Mouse (Mus musculus) MEL (cell line): ENCODE measurements at regions not wholly inside any gene's neighbourhood (a gene's known extent, or its start where the extent isn't known, plus 50 kb on each side); places are given as distances from the start of the nearest gene placed in this dataset.

ENCODE experiments used
- DNase-seq: peaks from one replicate; pipeline ENCODE4 v3.0.0; 2011; ENCODE audit warnings: low read depth, low spot score
- H3K27ac ChIP-seq: 2 replicates; pipeline ENCODE4 v1.5.1; 2012; ENCODE audit warnings: low read depth, mild to moderate bottlenecking, control low read depth, low read length, moderate library complexity; ENCODE audit not compliant: control insufficient read depth
- H3K27me3 ChIP-seq, 2 experiments: fragments of 150-350 bp in 1 of 2; sonication (generic) in 1 of 2; 2 replicates each; pipeline ENCODE4 v1.6.1; 2012; ENCODE audit warnings: low read length in 2 of 2, mild to moderate bottlenecking in 2 of 2, improper control_type of control experiment in 1 of 2, moderate library complexity in 1 of 2; ENCODE audit not compliant: insufficient read depth in 2 of 2, control insufficient read depth in 1 of 2
- H3K36me3 ChIP-seq, 2 experiments: 2 replicates each; pipeline ENCODE4 v1.6.1; 2012 to 2014; ENCODE audit warnings: low read length in 2 of 2, improper control_type of control experiment in 1 of 2, inconsistent platforms in 1 of 2, mild to moderate bottlenecking in 1 of 2; ENCODE audit not compliant: insufficient read depth in 2 of 2, control insufficient read depth in 1 of 2
- H3K4me1 ChIP-seq, 2 experiments: fragments of 150-350 bp in 1 of 2; sonication (generic) in 1 of 2; 2 replicates each; pipeline ENCODE4 v1.6.1; 2012; ENCODE audit warnings: low read length in 2 of 2, improper control_type of control experiment in 1 of 2, mild to moderate bottlenecking in 1 of 2; ENCODE audit not compliant: insufficient read depth in 2 of 2, control insufficient read depth in 1 of 2
- H3K4me3 ChIP-seq, 2 experiments: fragments of 150-350 bp in 1 of 2; sonication (generic) in 1 of 2; 2 replicates each; pipeline ENCODE4 v1.5.1; 2012; ENCODE audit warnings: low read depth in 2 of 2, low read length in 2 of 2, mild to moderate bottlenecking in 2 of 2, moderate library complexity in 2 of 2, control low read depth in 1 of 2, improper control_type of control experiment in 1 of 2; ENCODE audit not compliant: control insufficient read depth in 1 of 2, insufficient read depth in 1 of 2
- H3K79me2 ChIP-seq: 2 replicates; pipeline ENCODE4 v1.6.1; 2012; ENCODE audit warnings: mild to moderate bottlenecking, low read length, moderate library complexity; ENCODE audit not compliant: control insufficient read depth, poor library complexity, insufficient read depth
- H3K9ac ChIP-seq: 2 replicates; pipeline ENCODE4 v1.6.1; 2012; ENCODE audit warnings: low read depth, mild to moderate bottlenecking, control low read depth, low read length, moderate library complexity; ENCODE audit not compliant: control insufficient read depth, poor library complexity, severe bottlenecking
- H3K9me3 ChIP-seq: fragments of 150-350 bp; sonication (generic); replicated peaks from 2 replicates; pipeline ENCODE4 v1.6.1; 2012; ENCODE audit warnings: mild to moderate bottlenecking, low read length, improper control_type of control experiment, moderate library complexity; ENCODE audit not compliant: insufficient read depth
- BHLHE40 ChIP-seq: IDR thresholded peaks from 2 replicates; pipeline ENCODE4 v1.6.1; 2012; ENCODE audit warnings: low read depth, mild to moderate bottlenecking, inconsistent platforms, low read length, improper control_type of control experiment, borderline replicate concordance
- CHD1 ChIP-seq: IDR thresholded peaks from 2 replicates; pipeline ENCODE4 v1.6.1; 2012; ENCODE audit warnings: low read depth, mild to moderate bottlenecking, inconsistent platforms, low read length, improper control_type of control experiment
- E2F4 ChIP-seq: IDR thresholded peaks from 2 replicates; pipeline ENCODE4 v1.6.1; 2011; ENCODE audit warnings: low read depth, low read length, improper control_type of control experiment, borderline replicate concordance
- ELF1 ChIP-seq: IDR thresholded peaks from 2 replicates; pipeline ENCODE4 v1.6.1; 2014; ENCODE audit warnings: low read depth, mild to moderate bottlenecking, inconsistent platforms, low read length, improper control_type of control experiment, moderate library complexity
- EP300 ChIP-seq, 2 experiments: IDR thresholded peaks; 2 replicates each; pipeline ENCODE4 v1.6.1; 2011; ENCODE audit warnings: improper control_type of control experiment in 2 of 2, low read length in 2 of 2, low read depth in 1 of 2, mild to moderate bottlenecking in 1 of 2
- ETS1 ChIP-seq: IDR thresholded peaks from 2 replicates; pipeline ENCODE4 v1.6.1; 2012; ENCODE audit warnings: low read depth, mild to moderate bottlenecking, inconsistent platforms, low read length, improper control_type of control experiment, moderate library complexity
- GABPA ChIP-seq: IDR thresholded peaks from 2 replicates; pipeline ENCODE4 v1.6.1; 2012; ENCODE audit warnings: low read depth, mild to moderate bottlenecking, inconsistent platforms, low read length, improper control_type of control experiment, moderate library complexity
- GATA1 ChIP-seq: IDR thresholded peaks from 2 replicates; pipeline ENCODE4 v1.6.1; 2011; ENCODE audit warnings: low read depth, low read length, improper control_type of control experiment
- HCFC1 ChIP-seq: IDR thresholded peaks from 2 replicates; pipeline ENCODE4 v1.6.1; 2012; ENCODE audit warnings: low read depth, mild to moderate bottlenecking, inconsistent platforms, low read length, improper control_type of control experiment, moderate library complexity
- JUND ChIP-seq: IDR thresholded peaks from 2 replicates; pipeline ENCODE4 v1.6.1; 2011; ENCODE audit warnings: low read depth, mild to moderate bottlenecking, improper control_type of control experiment, low read length
- MAX ChIP-seq: IDR thresholded peaks from 2 replicates; pipeline ENCODE4 v1.6.1; 2011; ENCODE audit warnings: low read length, improper control_type of control experiment
- MAZ ChIP-seq: IDR thresholded peaks from 2 replicates; pipeline ENCODE4 v1.6.1; 2012; ENCODE audit warnings: low read depth, mild to moderate bottlenecking, inconsistent platforms, low read length, improper control_type of control experiment
- MEF2A ChIP-seq: IDR thresholded peaks from 2 replicates; pipeline ENCODE4 v1.6.1; 2014; ENCODE audit warnings: low read depth, mild to moderate bottlenecking, inconsistent platforms, low read length, improper control_type of control experiment; ENCODE audit not compliant: poor library complexity, insufficient replicate concordance, severe bottlenecking; ENCODE audit errors: extremely low read depth
- MXI1 ChIP-seq: IDR thresholded peaks from 2 replicates; pipeline ENCODE4 v1.6.1; 2011; ENCODE audit warnings: mild to moderate bottlenecking, low read depth, low read length, improper control_type of control experiment
- MYB ChIP-seq: IDR thresholded peaks from 2 replicates; pipeline ENCODE4 v1.6.1; 2011; ENCODE audit warnings: mild to moderate bottlenecking, low read depth, low read length, improper control_type of control experiment
- MYC ChIP-seq: IDR thresholded peaks from 2 replicates; pipeline ENCODE4 v1.6.1; 2011; ENCODE audit warnings: low read depth, mild to moderate bottlenecking, low read length, improper control_type of control experiment, moderate library complexity
- NELFE ChIP-seq: IDR thresholded peaks from 2 replicates; pipeline ENCODE4 v1.6.1; 2011; ENCODE audit warnings: low read depth, low read length, improper control_type of control experiment
- NRF1 ChIP-seq: IDR thresholded peaks from 2 replicates; pipeline ENCODE4 v1.6.1; 2014; ENCODE audit warnings: low read depth, mild to moderate bottlenecking, inconsistent platforms, low read length, improper control_type of control experiment, moderate library complexity; ENCODE audit not compliant: poor library complexity, insufficient read depth, severe bottlenecking
- POLR2A ChIP-seq, 2 experiments: IDR thresholded peaks; 2 replicates each; pipeline ENCODE4 v1.6.1; 2011 to 2012; ENCODE audit warnings: low read length in 2 of 2, mild to moderate bottlenecking in 2 of 2, control low read depth in 1 of 2, improper control_type of control experiment in 1 of 2, low read depth in 1 of 2, moderate library complexity in 1 of 2; ENCODE audit not compliant: control insufficient read depth in 1 of 2, insufficient read depth in 1 of 2, poor library complexity in 1 of 2
- POLR2AphosphoS2 ChIP-seq: IDR thresholded peaks from 2 replicates; pipeline ENCODE4 v1.6.1; 2011; ENCODE audit warnings: low read length, improper control_type of control experiment
- POLR2AphosphoS5 ChIP-seq: IDR thresholded peaks from 2 replicates; pipeline ENCODE4 v1.6.1; 2012; ENCODE audit warnings: low read depth, borderline replicate concordance, mild to moderate bottlenecking, inconsistent platforms, low read length, moderate library complexity, mixed read lengths
- RAD21 ChIP-seq: IDR thresholded peaks from 2 replicates; pipeline ENCODE4 v1.6.1; 2011; ENCODE audit warnings: mild to moderate bottlenecking, low read depth, low read length, improper control_type of control experiment
- RCOR1 ChIP-seq: IDR thresholded peaks from 2 replicates; pipeline ENCODE4 v1.6.1; 2012; ENCODE audit warnings: low read depth, mild to moderate bottlenecking, inconsistent platforms, low read length, improper control_type of control experiment
- TCF12 ChIP-seq: IDR thresholded peaks from 2 replicates; pipeline ENCODE4 v1.6.1; 2014; ENCODE audit warnings: low read depth, mild to moderate bottlenecking, inconsistent platforms, low read length, improper control_type of control experiment, moderate library complexity
- USF1 ChIP-seq: IDR thresholded peaks from 2 replicates; pipeline ENCODE4 v1.6.1; 2014; ENCODE audit warnings: low read depth, mild to moderate bottlenecking, inconsistent platforms, low read length, improper control_type of control experiment, moderate library complexity
- USF2 ChIP-seq, 2 experiments: IDR thresholded peaks; 2 replicates each; pipeline ENCODE4 v1.6.1; 2011 to 2012; ENCODE audit warnings: improper control_type of control experiment in 2 of 2, low read length in 2 of 2, borderline replicate concordance in 1 of 2, inconsistent platforms in 1 of 2, low read depth in 1 of 2, mild to moderate bottlenecking in 1 of 2; ENCODE audit not compliant: insufficient read depth in 1 of 2
- ZC3H11A ChIP-seq: IDR thresholded peaks from 2 replicates; pipeline ENCODE4 v1.6.1; 2012; ENCODE audit warnings: low read depth, mild to moderate bottlenecking, inconsistent platforms, low read length, improper control_type of control experiment

- Histone ChIP-seq H3K4me1 (no peaks in the 10 kb centered on the region), H3K4me3 (no peak overlapping the region), H3K36me3 (no peaks in the 10 kb centered on the region), H3K79me2 (no peaks in the 10 kb centered on the region), H3K9me3 (no peaks in the 10 kb centered on the region), H3K27me3 (no peaks in the 10 kb centered on the region), H3K9ac (no peak overlapping the region), H3K27ac (no peak overlapping the region)
- TF ChIP-seq MEF2A = no peak
- no peak for TF ChIP-seq MYB
- TF ChIP-seq USF1 = no peak
- TF ChIP-seq ZC3H11A = no peak
- no peak for TF ChIP-seq GABPA
- TF ChIP-seq POLR2AphosphoS2 = no peak
- no peak for TF ChIP-seq NRF1
- no peak for TF ChIP-seq GATA1
- no peak for TF ChIP-seq MAZ
- no peak for TF ChIP-seq ETS1
- no peak for TF ChIP-seq TCF12
- TF ChIP-seq POLR2AphosphoS5 = no peak
- TF ChIP-seq MAX = no peak
- no peak for TF ChIP-seq ELF1
- no peak for TF ChIP-seq MXI1
- TF ChIP-seq BHLHE40 = no peak
- no peak for TF ChIP-seq POLR2A (IDR thresholded peaks at IDR 0.05; ENCODE audit: control insufficient read depth in 1 of 2, insufficient read depth in 1 of 2, low read depth in 1 of 2, low read length in 2 of 2, poor library complexity in 1 of 2)
- no peak for TF ChIP-seq RAD21
- no peak for TF ChIP-seq NELFE
- no peak for TF ChIP-seq USF2 (IDR thresholded peaks at IDR 0.05; ENCODE audit: borderline replicate concordance in 1 of 2, insufficient read depth in 1 of 2, low read depth in 1 of 2, low read length in 2 of 2)
- DNase-seq = no peak
Observed at GRCm38 (mm10) chr12:26809670-26810069, 340.7 kb downstream of the Cmpk2 start.

- no peaks in the 10 kb centered on the region for H3K9me3 ChIP-seq
- H3K4me1 ChIP-seq = no peaks in the 10 kb centered on the region
- no peaks in the 10 kb centered on the region for H3K27me3 ChIP-seq
- H3K79me2 ChIP-seq = no peaks in the 10 kb centered on the region
- no peak for DNase-seq
- TF ChIP-seq MYC = no peak
- no peak for TF ChIP-seq POLR2AphosphoS2
- TF ChIP-seq RAD21 = no peak
- TF ChIP-seq TCF12 = no peak
- TF ChIP-seq RCOR1 = no peak
- no peak for TF ChIP-seq USF1
- TF ChIP-seq HCFC1 = no peak
- TF ChIP-seq MAX = no peak
- no peak for TF ChIP-seq JUND
- TF ChIP-seq MYB = no peak
- TF ChIP-seq MAZ = no peak
- no peak for TF ChIP-seq E2F4
- TF ChIP-seq CHD1 = no peak
- no peak for TF ChIP-seq EP300 (IDR thresholded peaks at IDR 0.05; ENCODE audit: low read depth in 1 of 2, low read length in 2 of 2)
- no peak overlapping the region for H3K4me3 ChIP-seq
- H3K36me3 ChIP-seq = no peaks in the 10 kb centered on the region
- no peak overlapping the region for H3K9ac ChIP-seq
- H3K27ac ChIP-seq = no peak overlapping the region
Observed at GRCm38 (mm10) chr12:26802542-26802941, 333.5 kb downstream of the Cmpk2 start.
